Mouse (Mus musculus) frontal cortex, adult 2 months (tissue): ENCODE results near the gene Faap24. TPM values are rescaled to one million over a fixed set of nuclear protein-coding genes. Genes with fewer than 3 reads are reported as not detected.

Source experiments
- DNase-seq, 2 experiments: peaks; one replicate each; pipeline ENCODE4 v3.0.0; 2022; ENCODE audit warnings: low spot score in 1 of 2; ENCODE audit errors: extremely low spot score in 1 of 2
- polyA plus RNA-seq: library from polyadenylated mRNA; depleted of rRNA; stranded (reverse); fragments of >200 nt; gene quantifications from 2 replicates; pipeline ENCODE4 v1.2.3, GENCODE M21; 2012; rRNA removed

The Faap24 gene
- 5.5 and 5.6 TPM in 2 replicates for polyA plus RNA-seq

- DNase-seq: peak; percentile 98 to 99
Observed at GRCm38 (mm10) chr7:35396542-35397168, at the start of gene Faap24, which contains the start of gene Cep89. Gene Faap24 (minus strand): TSS chr7:35396836. Gene Cep89 (plus strand): TSS chr7:35397035.

GRCm38 (mm10) chr7:35435266-35435665 lies 38.6 kb upstream of the Faap24 start:
- no peak for DNase-seq

GRCm38 (mm10) chr7:35428146-35428545 lies 31.5 kb upstream of the Faap24 start:
- DNase-seq: no peak

DNA sequence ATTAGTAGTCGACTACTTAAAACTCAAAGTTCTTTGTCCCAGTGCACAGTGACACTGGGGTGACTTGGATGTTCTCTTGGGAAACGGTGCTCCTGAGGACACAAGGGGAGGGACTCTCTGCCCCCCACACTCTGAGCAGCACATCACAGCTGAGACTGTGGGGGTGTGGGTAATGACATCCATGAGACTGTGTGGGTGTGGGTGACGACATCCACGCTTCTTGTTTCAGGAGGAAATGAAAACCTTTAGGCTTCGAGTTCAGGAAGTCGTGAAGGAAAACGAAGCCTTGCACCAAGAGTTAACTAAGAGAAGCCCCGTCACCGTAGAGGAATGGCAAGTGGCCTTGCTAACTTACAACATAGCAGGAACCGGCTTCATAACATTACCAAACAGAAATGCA lies 26.4 kb upstream of the Faap24 start:
- no peak for DNase-seq

DNA sequence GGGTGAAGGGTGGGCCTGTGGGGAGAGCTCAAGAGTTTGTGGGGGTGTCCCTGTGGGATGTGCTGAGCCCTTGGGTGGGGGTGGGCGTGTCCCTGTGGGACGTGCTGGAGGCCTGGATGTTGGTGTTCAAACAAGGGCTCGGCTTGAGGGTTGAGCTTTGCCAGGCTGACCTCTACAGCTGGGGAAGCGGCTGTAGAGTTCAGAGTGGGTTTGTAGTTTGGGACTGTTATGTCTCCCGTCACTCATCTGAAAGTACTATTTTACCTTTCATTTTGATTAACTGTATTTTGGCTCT lies 20.0 kb upstream of the Faap24 start:
- no peak for DNase-seq

- no peak for DNase-seq
Observed at GRCm38 (mm10) chr7:35415801-35416653, 19.4 kb upstream of the Faap24 start.

GRCm38 (mm10) chr7:35415226-35415625 lies 18.6 kb upstream of the Faap24 start:
- no peak for DNase-seq

GRCm38 (mm10) chr7:35401169-35401568 lies 4.5 kb upstream of the Faap24 start:
- no peak for DNase-seq

- peak in 1 of 2 experiments; percentile 15 for DNase-seq
Observed at GRCm38 (mm10) chr7:35395734-35396456, 741 bp downstream of the Faap24 start.

DNA sequence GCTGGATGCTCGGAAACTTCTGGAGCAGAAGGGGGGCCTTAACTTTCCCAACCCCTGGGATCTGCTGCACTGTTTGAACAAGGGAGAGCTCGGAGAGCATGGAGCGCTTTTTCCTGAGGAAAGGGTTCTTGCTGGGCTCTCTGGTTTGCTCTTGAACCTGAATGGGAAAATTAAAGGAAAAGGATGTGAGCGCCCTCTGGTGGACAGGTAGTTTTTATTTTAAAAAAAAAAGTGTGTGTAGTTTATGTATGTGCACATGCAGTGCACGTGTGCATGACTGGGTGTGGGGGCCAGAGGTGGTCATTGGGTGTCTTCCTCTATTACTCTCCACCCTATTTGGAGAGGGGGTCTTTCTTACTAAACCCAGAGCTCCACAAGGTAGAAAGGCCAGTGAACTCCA lies 3.7 kb downstream of the Faap24 start:
- peak in 1 of 2 experiments; percentile 66 for DNase-seq

- DNase-seq: no peak
Observed at GRCm38 (mm10) chr7:35388694-35389093, 7.9 kb downstream of the Faap24 start.

GRCm38 (mm10) chr7:35386525-35386952 lies 10.1 kb downstream of the Faap24 start:
- DNase-seq: no peak

- no peak for DNase-seq
Observed at GRCm38 (mm10) chr7:35382706-35383353, 13.8 kb downstream of the Faap24 start.

DNA sequence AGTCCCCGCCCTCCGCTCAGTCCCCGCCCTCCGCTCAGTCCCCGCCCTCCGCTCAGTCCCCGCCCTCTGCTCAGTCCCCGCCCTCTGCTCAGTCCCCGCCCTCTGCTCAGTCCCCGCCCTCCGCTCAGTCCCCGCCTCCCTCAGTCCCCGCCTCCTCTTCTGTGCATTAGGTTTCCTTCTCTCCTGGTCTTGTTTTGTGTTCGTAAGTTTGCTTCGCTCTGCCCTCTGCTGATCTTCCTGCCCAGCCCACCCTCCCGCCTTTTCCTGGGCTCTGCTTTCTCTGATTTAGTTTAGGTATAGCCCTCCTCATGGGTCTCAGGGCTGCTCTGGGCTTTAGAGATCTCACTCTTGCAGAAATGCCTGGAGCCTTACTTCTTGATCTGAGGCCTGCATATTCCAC lies 14.8 kb downstream of the Faap24 start:
- DNase-seq: no peak

GRCm38 (mm10) chr7:35380351-35380750 lies 16.3 kb downstream of the Faap24 start:
- DNase-seq: no peak

DNA sequence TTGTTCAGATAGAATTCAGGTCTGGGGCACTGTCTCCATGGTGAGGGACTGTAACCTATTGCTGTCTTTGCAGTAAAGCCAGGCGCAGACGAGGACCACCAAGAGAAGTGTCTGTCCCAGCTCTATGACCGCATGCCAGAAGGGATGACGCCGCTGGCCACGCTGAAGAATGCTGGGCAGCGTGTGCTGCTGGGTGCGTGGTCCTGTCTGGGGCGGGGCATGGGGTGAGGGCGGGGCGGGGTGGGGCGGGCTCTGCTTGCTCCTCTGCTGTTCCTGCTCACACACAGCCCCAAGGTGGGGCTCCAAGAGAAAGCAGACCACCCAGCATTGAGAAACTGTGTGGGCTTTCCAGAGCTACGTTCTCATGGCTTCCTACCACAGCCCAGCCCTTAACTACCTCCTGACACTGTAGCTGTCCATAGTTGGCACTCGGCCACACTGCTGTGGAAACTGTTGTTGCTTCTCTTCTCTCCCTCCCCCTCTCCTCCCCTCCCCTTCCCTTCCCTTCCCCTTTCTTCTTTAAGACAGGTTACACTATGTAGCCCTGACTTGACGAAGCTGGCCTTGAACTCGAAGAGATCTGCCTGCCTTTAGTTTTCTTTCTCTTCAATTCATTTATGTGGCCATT lies 17.0 kb downstream of the Faap24 start:
- DNase-seq: no peak

GRCm38 (mm10) chr7:35376623-35377022 lies 20.0 kb downstream of the Faap24 start:
- DNase-seq: no peak

GRCm38 (mm10) chr7:35374265-35374664 lies 22.4 kb downstream of the Faap24 start:
- DNase-seq: no peak

GRCm38 (mm10) chr7:35373146-35373989 lies 23.3 kb downstream of the Faap24 start:
- DNase-seq: no peak
